Mouse (Mus musculus) kidney, adult 2 months (tissue): ENCODE data around the gene Rab23.

Source experiments
- CTCF ChIP-seq: fragments of 200-500 bp; conservative IDR thresholded peaks from 2 replicates; pipeline ENCODE4 v1.5.1; 2011; ENCODE audit warnings: low read depth, mild to moderate bottlenecking, control low read depth, low read length, moderate library complexity, mixed read lengths; ENCODE audit not compliant: insufficient read depth, insufficient read length
- POLR2A ChIP-seq: fragments of 200-500 bp; IDR thresholded peaks from one replicate; pipeline ENCODE4 v1.6.1; 2011; ENCODE audit warnings: low read depth, low read length, control low read depth

GRCm38 (mm10) chr1:33763826-33764225 is 44.1 kb downstream of the Rab23 start:
- TF ChIP-seq CTCF = no peak
- no peak for TF ChIP-seq POLR2A
